Mouse (Mus musculus): ENCODE measurements around the gene Gclc.

Gene Gclc

GRCm38 (mm10) chr9:77753853-77754727 is at the start of gene Gclc:
TSS of gene Gclc (plus strand) at chr9:77754535.
- peak; percentile 89 to 92 for DNase-seq (ENCODE audit: low spot score in 2 of 2)

GRCm38 (mm10) chr9:77706515-77706914 is 47.8 kb upstream of the Gclc start:
- DNase-seq (ENCODE audit: low spot score in 2 of 2): no peak

DNA sequence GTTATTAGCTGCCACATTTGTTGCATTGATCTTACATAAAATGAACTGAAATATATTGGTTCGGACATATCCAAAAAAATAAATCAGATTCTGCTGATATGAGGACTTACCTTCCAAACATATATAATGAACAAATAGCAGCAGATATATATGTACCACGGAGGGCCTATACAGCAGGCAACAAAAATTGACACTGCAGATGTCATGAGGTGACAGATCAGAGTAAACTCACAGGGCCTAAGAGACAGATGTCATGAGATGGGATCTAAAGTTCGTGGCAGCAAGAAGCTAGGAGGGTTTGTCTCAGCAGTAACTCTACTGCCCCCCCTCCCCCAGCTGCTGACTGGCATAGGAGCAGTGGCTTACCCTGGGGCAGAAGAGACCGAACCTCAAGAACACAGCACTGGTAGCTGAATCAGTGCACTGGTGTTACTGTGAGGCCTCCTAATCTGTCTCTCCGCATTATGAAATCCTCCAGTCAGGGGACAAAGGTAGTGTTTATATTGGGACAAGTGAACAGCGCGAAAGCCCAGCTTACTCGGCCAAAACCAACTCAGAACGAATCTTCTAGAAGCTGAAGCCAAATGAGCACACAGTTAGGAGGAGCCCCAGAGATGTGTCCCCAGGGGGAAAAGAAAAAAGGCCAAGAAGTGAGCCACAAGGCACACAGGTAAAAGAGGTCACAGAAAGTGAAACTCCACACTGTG is 46.7 kb upstream of the Gclc start:
- DNase-seq (ENCODE audit: low spot score in 2 of 2): no peak

DNA sequence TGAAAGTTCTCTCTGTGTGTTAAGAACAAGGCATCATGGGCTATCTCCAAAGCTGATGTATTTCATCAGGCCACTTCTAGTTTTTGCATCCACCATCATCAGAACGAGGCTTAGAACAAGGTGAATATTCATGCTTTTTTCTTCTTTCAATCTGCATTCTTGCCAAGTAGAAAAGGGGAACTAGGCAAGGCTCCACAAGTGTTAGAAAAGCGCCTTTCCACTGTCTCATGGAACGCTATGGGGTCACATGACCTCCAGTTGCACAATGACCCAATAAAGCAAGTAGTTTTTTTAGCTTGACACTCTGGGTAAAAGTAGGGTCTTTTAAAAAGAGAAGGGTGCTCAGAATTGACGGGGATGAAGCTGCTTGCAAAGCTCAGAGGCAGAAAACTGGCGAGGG is 45.4 kb upstream of the Gclc start:
- peak in 1 of 2 experiments; percentile 25 for DNase-seq (ENCODE audit: low spot score in 2 of 2)

- DNase-seq (ENCODE audit: low spot score in 2 of 2): no peak
Observed at GRCm38 (mm10) chr9:77711021-77711569, 43.2 kb upstream of the Gclc start.

DNA sequence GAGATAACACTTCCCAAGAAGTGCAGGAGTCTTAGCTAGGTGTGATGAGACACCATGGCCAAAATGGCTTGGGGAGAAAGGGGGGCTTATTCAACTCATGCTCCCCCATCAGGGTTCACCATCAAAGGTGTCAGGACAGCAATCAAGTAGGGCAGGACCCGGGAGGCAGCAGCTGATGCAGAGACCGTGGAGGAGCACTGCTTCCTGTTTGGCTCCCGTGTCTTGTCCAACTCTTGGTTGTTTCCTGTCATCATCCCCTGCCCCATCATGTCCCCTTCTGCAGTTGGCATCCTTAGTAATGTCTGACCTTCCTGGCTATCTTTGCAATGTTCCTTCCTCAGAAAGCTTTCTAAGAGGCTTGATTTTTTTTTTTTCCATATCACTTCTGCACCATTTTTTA is 41.5 kb upstream of the Gclc start:
- no peak for DNase-seq (ENCODE audit: low spot score in 2 of 2)

DNA sequence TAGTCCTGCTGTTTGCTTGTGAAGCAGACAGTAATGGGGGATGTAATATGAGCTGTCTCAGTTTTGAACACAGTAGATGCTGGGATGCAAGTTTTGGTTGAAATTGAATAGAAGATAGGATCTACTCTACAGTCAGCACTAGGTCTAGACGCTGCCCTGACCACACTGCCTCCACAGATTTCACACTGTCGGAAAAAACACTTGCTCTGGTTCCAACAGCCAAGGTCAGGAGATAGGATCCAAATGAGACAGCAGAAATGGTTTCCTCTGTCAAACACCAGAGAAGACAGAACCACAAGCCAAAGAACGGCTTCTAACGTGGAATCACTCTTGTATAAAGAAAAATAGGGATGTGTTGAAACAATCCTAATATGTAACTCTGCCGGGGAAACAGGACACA is 41.0 kb upstream of the Gclc start:
- no peak for DNase-seq (ENCODE audit: low spot score in 2 of 2)

GRCm38 (mm10) chr9:77715262-77715661 is 39.1 kb upstream of the Gclc start:
- DNase-seq (ENCODE audit: low spot score in 2 of 2): no peak

GRCm38 (mm10) chr9:77716009-77716408 is 38.3 kb upstream of the Gclc start:
- DNase-seq (ENCODE audit: low spot score in 2 of 2): no peak

DNA sequence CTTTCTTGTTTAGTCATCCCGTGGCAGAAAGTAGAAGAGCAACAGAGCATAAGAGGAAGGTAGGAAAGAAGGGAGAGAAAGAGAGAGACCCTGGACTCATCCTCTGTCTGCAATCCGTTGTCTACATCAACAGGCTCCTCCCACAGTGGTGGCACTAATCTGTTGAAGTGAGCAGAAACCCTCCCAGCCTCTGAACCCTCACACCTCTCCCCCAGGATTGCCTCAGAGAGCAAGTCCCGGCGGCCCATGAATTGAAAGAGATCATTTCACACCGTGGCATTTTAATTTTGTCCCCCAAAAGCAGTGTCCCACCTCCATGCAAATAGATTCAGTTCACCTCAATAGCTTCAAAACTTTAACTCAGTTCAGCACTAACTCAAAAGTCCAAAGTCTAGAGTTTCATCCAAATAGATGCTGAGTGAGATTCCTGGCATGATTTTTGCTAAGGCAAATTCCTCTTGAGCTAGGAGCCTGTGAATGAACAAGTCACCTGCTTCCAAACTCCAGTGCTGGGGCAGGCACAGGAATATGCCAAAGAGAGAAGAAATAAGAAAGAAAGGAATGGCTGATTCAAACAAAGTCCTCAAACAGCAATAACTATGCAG is 36.4 kb upstream of the Gclc start:
- no peak for DNase-seq (ENCODE audit: low spot score in 2 of 2)

- DNase-seq (ENCODE audit: low spot score in 2 of 2): no peak
Observed at GRCm38 (mm10) chr9:77718816-77719411, 35.4 kb upstream of the Gclc start.

- DNase-seq (ENCODE audit: low spot score in 2 of 2): no peak
Observed at GRCm38 (mm10) chr9:77719675-77720074, 34.7 kb upstream of the Gclc start.

GRCm38 (mm10) chr9:77722381-77722780 is 32.0 kb upstream of the Gclc start:
- no peak for DNase-seq (ENCODE audit: low spot score in 2 of 2)

- DNase-seq (ENCODE audit: low spot score in 2 of 2): no peak
Observed at GRCm38 (mm10) chr9:77724216-77724615, 30.1 kb upstream of the Gclc start.

DNA sequence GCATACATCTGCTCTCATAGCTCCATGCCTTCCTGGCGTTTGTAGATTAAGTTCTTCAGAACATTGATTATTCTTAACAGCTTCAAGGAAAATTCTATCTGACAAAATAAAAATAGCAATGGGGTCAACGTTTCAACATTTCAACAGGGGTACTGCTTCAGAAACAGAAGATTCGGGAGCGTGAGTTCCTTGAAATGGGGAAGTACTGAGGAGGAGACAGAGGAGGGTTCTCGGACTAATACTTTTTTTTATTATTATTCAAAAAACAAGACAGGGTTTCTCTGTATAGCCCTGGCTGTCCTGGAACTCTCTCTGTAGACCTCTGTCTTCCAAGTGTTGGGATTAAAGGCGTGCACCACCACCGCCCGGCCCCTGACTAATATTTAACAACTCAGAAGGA is 28.9 kb upstream of the Gclc start:
- no peak for DNase-seq (ENCODE audit: low spot score in 2 of 2)

DNA sequence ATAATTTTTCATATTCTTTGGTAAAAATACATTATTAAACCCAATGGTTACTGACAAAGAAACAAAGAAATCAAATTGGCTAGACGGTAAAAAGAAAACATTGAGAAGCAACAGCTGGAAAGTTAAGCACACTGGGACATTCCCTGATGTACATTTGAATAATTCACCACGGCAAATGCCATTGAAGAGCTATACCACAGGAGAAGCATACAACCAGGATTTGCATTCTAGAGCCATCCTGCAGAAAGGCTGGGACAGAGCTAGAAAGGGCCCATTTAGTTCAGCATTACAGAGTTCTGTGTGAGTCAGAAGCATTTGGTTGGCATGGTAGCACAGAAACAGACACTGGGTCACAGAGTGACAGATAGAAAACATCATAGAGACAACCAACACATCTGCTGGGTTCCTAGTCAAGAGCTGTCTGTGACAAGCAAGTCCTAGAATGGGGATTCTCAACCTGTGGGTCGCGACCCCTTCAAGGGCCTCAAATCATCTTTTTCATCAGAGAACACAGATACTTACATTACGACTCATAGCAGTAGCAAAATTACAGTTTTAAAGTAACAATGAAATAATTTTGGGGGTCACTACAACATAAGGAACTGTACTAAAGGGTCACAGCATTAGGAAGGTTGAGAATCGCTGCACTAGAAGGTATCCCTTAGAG is 28.2 kb upstream of the Gclc start:
- DNase-seq (ENCODE audit: low spot score in 2 of 2): no peak

- DNase-seq (ENCODE audit: low spot score in 2 of 2): no peak
Observed at GRCm38 (mm10) chr9:77727012-77727411, 27.3 kb upstream of the Gclc start.

DNA sequence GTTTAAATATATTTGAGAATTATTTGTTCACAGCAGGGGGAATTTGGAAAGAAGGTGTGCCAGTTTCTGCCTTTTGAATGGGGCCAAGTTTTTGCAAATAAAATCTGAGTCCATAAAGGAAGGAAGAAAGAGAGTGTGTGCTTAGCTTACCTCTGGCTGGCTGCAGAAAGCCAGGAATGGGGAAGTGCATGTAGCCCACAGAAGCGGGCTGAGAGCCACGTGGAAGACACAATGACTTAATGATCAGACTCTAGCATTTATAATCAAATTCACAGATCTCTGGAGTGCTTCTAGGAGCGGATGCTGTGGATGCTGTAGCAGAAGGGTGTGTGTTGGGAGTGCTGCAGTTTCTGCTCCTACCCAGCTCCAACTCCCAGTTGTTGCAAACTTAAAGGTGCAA is 22.3 kb upstream of the Gclc start:
- DNase-seq (ENCODE audit: low spot score in 2 of 2): no peak

DNA sequence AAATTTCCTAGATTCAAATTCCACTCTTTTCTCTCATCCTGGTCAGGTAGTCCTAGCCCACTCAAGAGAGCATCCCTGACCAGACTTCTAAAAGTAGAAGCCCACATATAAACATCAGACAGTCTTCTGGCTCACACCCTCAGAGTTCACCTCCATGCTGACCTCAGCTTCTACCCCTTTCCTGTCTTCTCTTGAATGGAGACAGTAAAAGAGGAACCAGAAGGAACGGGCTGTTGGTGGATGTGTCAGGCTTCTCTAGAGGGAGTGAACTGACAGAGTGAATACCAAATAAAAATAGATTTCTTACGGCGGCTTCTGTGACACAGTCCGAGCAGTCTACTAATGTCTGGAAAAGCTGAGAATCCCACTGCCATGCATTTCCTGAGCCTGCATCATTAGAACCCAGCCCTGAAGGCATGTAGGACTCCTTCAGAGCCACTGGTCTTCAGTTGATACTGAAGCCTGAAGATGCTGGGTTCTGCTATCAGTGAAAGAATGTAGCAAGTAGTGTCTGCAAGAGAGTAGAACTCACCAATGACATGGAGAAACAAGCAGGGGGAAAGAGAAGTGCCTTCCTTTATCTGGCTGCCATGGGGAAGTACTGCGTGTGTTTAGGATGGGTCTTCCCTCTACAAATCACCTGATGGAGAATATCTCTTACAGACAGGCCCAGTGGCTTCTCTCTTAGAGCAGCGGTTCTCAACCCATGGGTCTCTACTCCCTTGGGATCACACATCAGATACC is 16.9 kb upstream of the Gclc start:
- DNase-seq (ENCODE audit: low spot score in 2 of 2): no peak

DNA sequence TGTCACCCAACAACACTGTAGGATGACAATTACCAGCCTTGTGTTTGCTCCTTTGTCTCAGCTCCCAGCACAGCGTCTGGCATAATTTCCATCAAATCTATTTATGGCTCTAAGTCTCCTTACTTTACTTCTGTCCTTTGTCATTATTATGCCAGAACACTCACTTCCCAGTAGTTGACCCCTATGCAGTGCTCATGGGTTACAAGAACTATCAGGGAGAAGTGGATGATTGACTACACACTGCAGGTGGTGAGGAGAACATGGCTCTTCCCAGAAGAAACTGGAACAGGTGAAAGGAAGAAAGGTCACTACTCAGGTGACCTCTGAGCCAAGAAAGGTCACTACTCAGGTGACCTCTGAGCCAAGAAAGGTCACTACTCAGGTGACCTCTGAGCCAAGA is 12.9 kb upstream of the Gclc start:
- no peak for DNase-seq (ENCODE audit: low spot score in 2 of 2)

DNA sequence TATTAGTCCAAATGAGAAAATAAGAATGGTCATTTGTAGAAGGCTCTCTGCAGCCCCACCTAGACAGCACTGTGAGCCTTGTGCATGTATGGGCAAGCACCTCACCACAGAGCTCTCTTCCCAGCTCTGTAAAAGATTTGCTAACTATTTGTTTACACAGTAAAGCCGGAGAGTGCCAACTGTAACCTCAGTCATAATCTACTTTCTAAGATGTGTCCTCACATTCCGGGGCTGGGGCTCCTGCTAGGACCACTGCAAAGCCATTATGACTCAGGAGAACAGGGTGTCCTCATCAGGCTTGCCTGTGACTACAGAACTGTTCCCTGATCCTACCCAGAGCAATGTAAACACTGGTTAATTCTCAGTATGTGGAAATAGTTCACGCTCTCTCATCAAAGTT is 9.5 kb upstream of the Gclc start:
- no peak for DNase-seq (ENCODE audit: low spot score in 2 of 2)

Data from spleen, postnatal 36 days (tissue).